Mouse (Mus musculus): ENCODE results near the gene Ttc22.

- TF ChIP-seq POLR2A (IDR thresholded peaks at IDR 0.05; ENCODE audit: extremely low read depth, insufficient read depth, low read length) (no peak), CTCF (IDR thresholded peaks at IDR 0.05; ENCODE audit: low read depth, low read length) (no peak)
These were observed 25.2 kb upstream of the Ttc22 start for GRCm38 (mm10) chr4:106597055-106597454.
